Mouse (Mus musculus) ovary, adult 18-20 months (tissue): ENCODE data around the gene Opcml.

Source experiments
- DNase-seq: peaks from one replicate; pipeline ENCODE4 v3.0.0; 2022; ENCODE audit warnings: low spot score, mixed read lengths

The Opcml gene

GRCm38 (mm10) chr9:28439433-28440191, 649.0 kb downstream of the Opcml start:
- DNase-seq, result no peak

GRCm38 (mm10) chr9:28440192-28440795, 649.7 kb downstream of the Opcml start:
- DNase-seq, result no peak

GRCm38 (mm10) chr9:28444485-28444884, 653.9 kb downstream of the Opcml start:
- DNase-seq, result no peak

- no peak for DNase-seq
These were observed 654.4 kb downstream of the Opcml start for GRCm38 (mm10) chr9:28444972-28445371.

GRCm38 (mm10) chr9:28445863-28446262, 655.3 kb downstream of the Opcml start:
- DNase-seq, result no peak

- DNase-seq, result no peak
These were observed 655.9 kb downstream of the Opcml start for GRCm38 (mm10) chr9:28446278-28447064.

- no peak for DNase-seq
These were observed 661.9 kb downstream of the Opcml start for GRCm38 (mm10) chr9:28452509-28452908.

GRCm38 (mm10) chr9:28453062-28453461, 662.5 kb downstream of the Opcml start:
- no peak for DNase-seq

GRCm38 (mm10) chr9:28457982-28458770, 667.6 kb downstream of the Opcml start:
- no peak for DNase-seq

GRCm38 (mm10) chr9:28463622-28464021, 673.0 kb downstream of the Opcml start:
- no peak for DNase-seq

- no peak for DNase-seq
These were observed 678.8 kb downstream of the Opcml start for GRCm38 (mm10) chr9:28469419-28469818.

GRCm38 (mm10) chr9:28471501-28471900, 680.9 kb downstream of the Opcml start:
- no peak for DNase-seq

- DNase-seq, result no peak
These were observed 684.0 kb downstream of the Opcml start for GRCm38 (mm10) chr9:28474586-28474985.

GRCm38 (mm10) chr9:28481261-28481660, 690.7 kb downstream of the Opcml start:
- no peak for DNase-seq

- DNase-seq, result no peak
These were observed 697.9 kb downstream of the Opcml start for GRCm38 (mm10) chr9:28488499-28488898.

GRCm38 (mm10) chr9:28489828-28490227, 699.3 kb downstream of the Opcml start:
- DNase-seq, result no peak

- no peak for DNase-seq
These were observed 699.8 kb downstream of the Opcml start for GRCm38 (mm10) chr9:28490410-28490809.

GRCm38 (mm10) chr9:28499841-28500794, 709.5 kb downstream of the Opcml start:
- DNase-seq, result no peak

- no peak for DNase-seq
These were observed 723.3 kb downstream of the Opcml start for GRCm38 (mm10) chr9:28513905-28514304.

- DNase-seq, result no peak
These were observed 742.6 kb downstream of the Opcml start for GRCm38 (mm10) chr9:28533191-28533590.

GRCm38 (mm10) chr9:28535006-28535405, 744.4 kb downstream of the Opcml start:
- no peak for DNase-seq
